Mouse (Mus musculus) midbrain, embryonic 10.5 days (tissue): ENCODE measurements around the gene Gm9508. TPM values are rescaled to one million over a fixed set of nuclear protein-coding genes. Genes with fewer than 3 reads are reported as not detected.
"Not testable (repeated sequence)": the region's sequence is repeated elsewhere in the genome, so short reads cannot be mapped to it uniquely, and the experiment has no call there.

Experiments
- DNase-seq: peaks from one replicate; pipeline ENCODE4 v3.0.0-alpha.2; 2017; ENCODE audit warnings: low spot score
- H3K27ac ChIP-seq: fragments of 300-500 bp; sonication (generic); replicated peaks from 2 replicates; pipeline ENCODE4 v1.5.1; 2016; ENCODE audit warnings: mild to moderate bottlenecking
- H3K27me3 ChIP-seq: fragments of 300-500 bp; sonication (generic); 2 replicates; pipeline ENCODE4 v1.6.1; 2016; ENCODE audit warnings: low read depth, mild to moderate bottlenecking; ENCODE audit not compliant: poor library complexity, severe bottlenecking
- H3K36me3 ChIP-seq: fragments of 300-500 bp; sonication (generic); 2 replicates; pipeline ENCODE4 v1.6.1; 2016; ENCODE audit warnings: mild to moderate bottlenecking, moderate library complexity
- H3K4me1 ChIP-seq: fragments of 300-500 bp; sonication (generic); 2 replicates; pipeline ENCODE4 v1.6.1; 2016
- H3K4me3 ChIP-seq: fragments of 300-500 bp; sonication (generic); 2 replicates; pipeline ENCODE4 v1.5.1; 2016; ENCODE audit warnings: mild to moderate bottlenecking, moderate library complexity
- H3K9me3 ChIP-seq: fragments of 300-500 bp; sonication (generic); replicated peaks from 2 replicates; pipeline ENCODE4 v1.6.1; 2016; ENCODE audit warnings: mild to moderate bottlenecking
- WGBS: fragments of 180-500 bp; shearing (Covaris S2); methylation state at CpG from one replicate; pipeline ENCODE4 v1.1.7; 2016; 5-methylcytosine and 5-hydroxymethylcytosine counted together
- polyA plus RNA-seq: library from polyadenylated mRNA; unstranded; fragments of >200 nt; fragmentation: Nextera tagmentation; extraction: Ambion mirVana; gene quantifications from 2 replicates; pipeline ENCODE4 v1.2.1, GENCODE M21; 2016

Gm9508 gene
- not detected in 2 replicates for polyA plus RNA-seq

GRCm38 (mm10) chr10:77697133-77697532 is at the start of gene Gm9508:
Gene Gm9508 (minus strand): TSS chr10:77697233.
- no peak for DNase-seq
- 37% methylated on average over 4 of the region's 4 CpGs for WGBS

GRCm38 (mm10) chr10:77741924-77742688 is 45.1 kb upstream of the Gm9508 start, which contains the start of gene Gm18596:
Gene Gm18596 (minus strand): TSS chr10:77742638.
- peak within 1 kb of the TSS; percentile 46 for H3K27ac ChIP-seq
- H3K4me3 ChIP-seq, H3K27me3 ChIP-seq, DNase-seq, H3K36me3 ChIP-seq, H3K9me3 ChIP-seq: not testable (repeated sequence)
- H3K4me1 ChIP-seq, result peaks cover 42% of the 10 kb centered on the region
- 58% methylated on average over 5 of the region's 5 CpGs for WGBS

More at GRCm38 (mm10) chr10:77697133-77697532, at the start of gene Gm9508:
- H3K9me3 ChIP-seq, result no peaks in the 10 kb centered on the region; the same call in 1 of the 2 replicates
- H3K36me3 ChIP-seq, result no peaks in the 10 kb centered on the region
- no peak within 1 kb of the TSS for H3K27ac ChIP-seq
- H3K4me1 ChIP-seq, result peaks cover 2% of the 10 kb centered on the region; the same call in 1 of the 2 replicates
- H3K4me3 ChIP-seq, result no peak within 1 kb of the TSS
- no peaks in the 10 kb centered on the region for H3K27me3 ChIP-seq

- Histone ChIP-seq H3K27me3 (no peaks in the 10 kb centered on the region), H3K36me3 (no peaks in the 10 kb centered on the region), H3K4me3 (no peak overlapping the region), H3K9me3 (peaks cover 8% of the 10 kb centered on the region), H3K27ac (no peak overlapping the region), H3K4me1 (peaks cover 39% of the 10 kb centered on the region)
- no peak for DNase-seq
- 91% methylated on average over 4 of the region's 4 CpGs for WGBS
Observed at GRCm38 (mm10) chr10:77738929-77739328, 41.9 kb upstream of the Gm9508 start.

- no peak overlapping the region for H3K27ac ChIP-seq
- no peaks in the 10 kb centered on the region for H3K27me3 ChIP-seq
- H3K4me1 ChIP-seq, result peaks cover 24% of the 10 kb centered on the region
- DNase-seq, result no peak
- H3K9me3 ChIP-seq, result peaks cover 8% of the 10 kb centered on the region
- H3K4me3 ChIP-seq, result no peak overlapping the region
- H3K36me3 ChIP-seq, result no peaks in the 10 kb centered on the region
- whole genome bisulfite sequencing, result 86% methylated on average over 1 of the region's 1 CpGs
Observed at GRCm38 (mm10) chr10:77735928-77736327, 38.9 kb upstream of the Gm9508 start.

- Histone ChIP-seq H3K9me3 (no peaks in the 10 kb centered on the region), H3K4me1 (no peaks in the 10 kb centered on the region), H3K4me3 (no peak overlapping the region), H3K27me3 (no peaks in the 10 kb centered on the region), H3K27ac (no peak overlapping the region), H3K36me3 (no peaks in the 10 kb centered on the region)
- peak; percentile 22 for DNase-seq
- WGBS, result 53% methylated on average over 4 of the region's 4 CpGs
Observed at GRCm38 (mm10) chr10:77729241-77729640, 32.2 kb upstream of the Gm9508 start.

GRCm38 (mm10) chr10:77728280-77728679 is 31.2 kb upstream of the Gm9508 start:
- no peak for DNase-seq
- no peak overlapping the region for H3K27ac ChIP-seq
- no peaks in the 10 kb centered on the region for H3K9me3 ChIP-seq
- H3K27me3 ChIP-seq, result no peaks in the 10 kb centered on the region
- WGBS, result 66% methylated on average over 4 of the region's 4 CpGs
- no peaks in the 10 kb centered on the region for H3K4me1 ChIP-seq
- no peaks in the 10 kb centered on the region for H3K36me3 ChIP-seq
- H3K4me3 ChIP-seq, result no peak overlapping the region

- no peaks in the 10 kb centered on the region for H3K36me3 ChIP-seq
- 41% methylated on average over 3 of the region's 3 CpGs for WGBS
Observed at GRCm38 (mm10) chr10:77726186-77726585, 29.2 kb upstream of the Gm9508 start, which contains the start of gene Gm10100. Gene Gm10100 (plus strand): TSS chr10:77726486.

GRCm38 (mm10) chr10:77724855-77725254 is 27.8 kb upstream of the Gm9508 start:
- no peak overlapping the region for H3K4me3 ChIP-seq
- no peaks in the 10 kb centered on the region; the same call in 1 of the 2 replicates for H3K9me3 ChIP-seq
- no peaks in the 10 kb centered on the region for H3K4me1 ChIP-seq
- no peaks in the 10 kb centered on the region for H3K27me3 ChIP-seq
- DNase-seq, result no peak
- WGBS, result 78% methylated on average over 8 of the region's 8 CpGs
- no peaks in the 10 kb centered on the region for H3K36me3 ChIP-seq
- H3K27ac ChIP-seq, result no peak overlapping the region

More at GRCm38 (mm10) chr10:77726186-77726585, 29.2 kb upstream of the Gm9508 start, which contains the start of gene Gm10100:
- no peaks in the 10 kb centered on the region for H3K27me3 ChIP-seq
- H3K27ac ChIP-seq, result no peak within 1 kb of the TSS
- no peak for DNase-seq
- H3K9me3 ChIP-seq, result no peaks in the 10 kb centered on the region
- H3K4me3 ChIP-seq, result no peak within 1 kb of the TSS
- H3K4me1 ChIP-seq, result no peaks in the 10 kb centered on the region

- H3K4me3 ChIP-seq, H3K9me3 ChIP-seq, DNase-seq, H3K27ac ChIP-seq, H3K36me3 ChIP-seq, H3K4me1 ChIP-seq, H3K27me3 ChIP-seq: not testable (repeated sequence)
- WGBS, result 89% methylated on average over 1 of the region's 1 CpGs
Observed at GRCm38 (mm10) chr10:77720299-77720698, 23.3 kb upstream of the Gm9508 start, which contains the start of gene Krtap12-1. Gene Krtap12-1 (plus strand): TSS chr10:77720599.

- WGBS, result 89% methylated on average over 1 of the region's 1 CpGs
- DNase-seq, result no peak
- Histone ChIP-seq H3K4me1 (no peaks in the 10 kb centered on the region), H3K9me3 (no peaks in the 10 kb centered on the region; the same call in 1 of the 2 replicates), H3K27ac (no peak within 1 kb of the TSS), H3K27me3 (no peaks in the 10 kb centered on the region), H3K36me3 (no peaks in the 10 kb centered on the region), H3K4me3 (no peak within 1 kb of the TSS)
Observed at GRCm38 (mm10) chr10:77715507-77715906, 18.5 kb upstream of the Gm9508 start, which contains the start of gene Gm10142. Gene Gm10142 (plus strand): TSS chr10:77715807.

GRCm38 (mm10) chr10:77713734-77714133 is 16.7 kb upstream of the Gm9508 start:
- Histone ChIP-seq H3K27ac (no peak overlapping the region), H3K27me3 (no peaks in the 10 kb centered on the region), H3K4me1 (no peaks in the 10 kb centered on the region), H3K36me3 (no peaks in the 10 kb centered on the region), H3K9me3 (no peaks in the 10 kb centered on the region; the same call in 1 of the 2 replicates), H3K4me3 (no peak overlapping the region)
- no peak for DNase-seq
- WGBS, result 79% methylated on average over 4 of the region's 4 CpGs

GRCm38 (mm10) chr10:77711157-77711556 is 14.1 kb upstream of the Gm9508 start, which contains the start of gene Gm10024:
Gene Gm10024 (plus strand): TSS chr10:77711457.
- not testable (repeated sequence) for H3K27ac ChIP-seq, H3K9me3 ChIP-seq, H3K4me1 ChIP-seq, H3K4me3 ChIP-seq, H3K36me3 ChIP-seq, H3K27me3 ChIP-seq, DNase-seq

- Histone ChIP-seq H3K4me1 (no peaks in the 10 kb centered on the region), H3K36me3 (no peaks in the 10 kb centered on the region), H3K27me3 (no peaks in the 10 kb centered on the region), H3K4me3 (no peak overlapping the region), H3K9me3 (peaks cover 22% of the 10 kb centered on the region; the same call in 1 of the 2 replicates), H3K27ac (no peak overlapping the region)
- 82% methylated on average over 3 of the region's 3 CpGs for WGBS
- DNase-seq, result no peak
Observed at GRCm38 (mm10) chr10:77709831-77710230, 12.8 kb upstream of the Gm9508 start.
